Mouse (Mus musculus) spleen, adult 2 months (tissue): Measurements from ENCODE around the gene Nrd1.

Experiments used
- CTCF ChIP-seq: fragments of 200-500 bp; IDR thresholded peaks from 2 replicates; pipeline ENCODE4 v1.5.1; 2011; ENCODE audit warnings: mild to moderate bottlenecking, inconsistent platforms; ENCODE audit not compliant: insufficient read depth, insufficient read length, insufficient replicate concordance; ENCODE audit errors: extremely low read depth
- POLR2A ChIP-seq: fragments of 200-500 bp; IDR thresholded peaks from 2 replicates; pipeline ENCODE4 v1.6.1; 2011; ENCODE audit warnings: low read depth, low read length, inconsistent platforms

DNA sequence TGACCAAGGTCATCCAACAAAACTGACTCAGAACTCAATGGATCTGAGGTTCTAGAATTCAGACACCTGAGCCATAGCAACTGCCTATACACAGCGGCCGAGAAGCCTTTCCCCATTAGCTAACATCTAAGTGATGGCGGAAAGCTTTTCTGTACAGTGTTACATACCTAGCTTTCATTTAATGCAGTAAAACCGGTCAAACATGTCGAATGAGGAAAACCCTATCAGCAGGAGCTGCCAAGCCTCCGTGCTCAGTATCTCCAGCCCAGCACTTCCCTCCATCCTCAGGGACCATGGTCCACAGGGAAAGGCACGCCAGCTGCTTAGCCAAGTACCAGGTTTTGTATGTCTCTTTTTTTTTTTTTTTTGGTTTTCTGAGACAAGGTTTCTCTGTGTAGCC lies 78.5 kb downstream of the Nrd1 start:
- TF ChIP-seq POLR2A (no peak), CTCF (no peak)
